Mouse (Mus musculus): ENCODE data around the gene Cdca8.

DNA sequence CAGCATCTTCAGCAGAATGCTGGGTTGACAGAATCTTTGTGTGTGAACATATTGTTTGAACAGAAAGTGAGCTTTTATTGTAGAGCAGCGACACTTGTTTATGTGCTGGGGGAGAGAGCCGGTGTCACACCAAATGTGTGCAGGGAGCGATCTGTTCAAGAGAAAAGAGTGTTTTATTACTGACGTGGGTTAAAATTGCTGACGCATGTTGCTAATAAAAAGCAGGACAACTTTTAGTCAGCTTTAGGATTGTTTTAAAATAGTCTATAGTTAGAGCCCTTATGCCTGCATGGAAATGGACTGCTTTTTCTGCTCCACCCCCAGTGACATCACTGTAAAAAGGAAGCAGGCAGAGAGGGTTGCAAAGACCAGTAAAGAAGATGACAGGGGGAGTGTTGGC lies 48.3 kb downstream of the Cdca8 start:
- no peak for TF ChIP-seq TAL1 (conservative IDR thresholded peaks at IDR 0.05; ENCODE audit: low read depth, low read length)
- TF ChIP-seq CTCF (IDR thresholded peaks at IDR 0.05; ENCODE audit: low read depth, low read length): no peak
- no peak for TF ChIP-seq GATA1 (IDR thresholded peaks at IDR 0.05; ENCODE audit: borderline replicate concordance, low read length)
- no peak for TF ChIP-seq GATA2 (IDR thresholded peaks at IDR 0.05; ENCODE audit: borderline replicate concordance, low read depth, low read length)

Measured in G1E (cell line).